8 mouse cellular contexts compared by ENCODE assay signal in genomic region chr9:119445737-119446136, GRCm38 (mm10). TPM values are rescaled to one million over a fixed set of nuclear protein-coding genes. Genes with fewer than 3 reads are reported as not detected.
DNase-seq lines count a peak whose midpoint lies in the region; ATAC-seq and TF ChIP-seq lines count a peak whose summit lies in the region.

No protein-coding gene starts in this region.

- WGBS in embryonic facial prominence, embryonic 11.5 days = 39% methylated on average over 6 of the region's 6 CpGs
- WGBS in intestine, postnatal 0 days = 18% methylated on average over 6 of the region's 6 CpGs
- WGBS in neural tube, embryonic 13.5 days = 46% methylated on average over 6 of the region's 6 CpGs

- no peak for DNase-seq in left cerebral cortex, adult 2 months (ENCODE audit: extremely low spot score in 1 of 2, low spot score in 2 of 2)
- DNase-seq in left cerebral cortex, postnatal 25 days (ENCODE audit: low spot score in 2 of 2) = no peak
- DNase-seq in embryonic facial prominence, embryonic 11.5 days (ENCODE audit: low spot score) = no peak
- no peak for DNase-seq in spleen, adult 12 weeks (ENCODE audit: low spot score)
- DNase-seq in embryo, embryonic 10 days (ENCODE audit: low spot score) = no peak
- no peak for DNase-seq in ovary, adult 18-20 months (ENCODE audit: low spot score)

- H3K27me3 ChIP-seq in embryonic facial prominence, embryonic 11.5 days (ENCODE audit: control insufficient read depth, insufficient read depth, low read length) = no peaks in the 10 kb centered on the region
- no peaks in the 10 kb centered on the region for H3K27me3 ChIP-seq in intestine, postnatal 0 days (replicated peaks; ENCODE audit: control insufficient read depth, insufficient read depth, low read length)
- no peaks in the 10 kb centered on the region for H3K27me3 ChIP-seq in neural tube, embryonic 13.5 days

- no peak for ATAC-seq in embryonic facial prominence, embryonic 11.5 days (replicated peaks; ENCODE audit: insufficient number of reproducible peaks, low FRiP score, low TSS enrichment, low read depth)
- ATAC-seq in intestine, postnatal 0 days = no peak
- ATAC-seq in neural tube, embryonic 13.5 days (ENCODE audit: low read depth) = no peak

- H3K4me3 ChIP-seq in left cerebral cortex, adult 2 months = peak overlapping the region; percentile 79
- peak overlapping the region; percentile 56 for H3K4me3 ChIP-seq in embryonic facial prominence, embryonic 11.5 days (ENCODE audit: low read depth, low read length)
- H3K4me3 ChIP-seq in intestine, postnatal 0 days (ENCODE audit: low read depth, low read length) = peak overlapping the region; percentile 72
- H3K4me3 ChIP-seq in neural tube, embryonic 13.5 days = peak overlapping the region; percentile 80

- peaks cover 3% of the 10 kb centered on the region for H3K4me1 ChIP-seq in embryonic facial prominence, embryonic 11.5 days (ENCODE audit: control insufficient read depth, insufficient read depth, low read length)
- H3K4me1 ChIP-seq in intestine, postnatal 0 days (replicated peaks; ENCODE audit: control insufficient read depth, insufficient read depth, low read length) = no peaks in the 10 kb centered on the region
- peaks cover 16% of the 10 kb centered on the region for H3K4me1 ChIP-seq in neural tube, embryonic 13.5 days (replicated peaks)

- peak overlapping the region; percentile 81 for H3K4me2 ChIP-seq in embryonic facial prominence, embryonic 11.5 days (ENCODE audit: low read depth, low read length)
- peak overlapping the region; percentile 88 for H3K4me2 ChIP-seq in intestine, postnatal 0 days (replicated peaks; ENCODE audit: low read depth)
- H3K4me2 ChIP-seq in neural tube, embryonic 13.5 days = peak overlapping the region; percentile 88

- no peak for TF ChIP-seq CTCF in left cerebral cortex, adult 2 months (IDR thresholded peaks at IDR 0.05)
- no peak for TF ChIP-seq CTCF in intestine, postnatal 0 days (IDR thresholded peaks at IDR 0.05; ENCODE audit: low read depth)

- intact Hi-C loops in left cerebral cortex, adult 2 months (cut with DNase I) = no loop called here
- intact Hi-C loops in left cerebral cortex, postnatal 25 days (cut with DNase I) = no loop called here

- no peaks in the 10 kb centered on the region for H3K9me3 ChIP-seq in embryonic facial prominence, embryonic 11.5 days (replicated peaks; ENCODE audit: control insufficient read depth, low read length)
- no peaks in the 10 kb centered on the region for H3K9me3 ChIP-seq in intestine, postnatal 0 days (ENCODE audit: control insufficient read depth)
- no peaks in the 10 kb centered on the region for H3K9me3 ChIP-seq in neural tube, embryonic 13.5 days

- H3K27ac ChIP-seq in left cerebral cortex, adult 2 months = no peak overlapping the region
- no peak overlapping the region for H3K27ac ChIP-seq in embryonic facial prominence, embryonic 11.5 days (replicated peaks; ENCODE audit: low read depth, low read length)
- H3K27ac ChIP-seq in intestine, postnatal 0 days (ENCODE audit: low read depth, low read length) = no peak overlapping the region
- no peak overlapping the region; the same call in 1 of the 2 replicates for H3K27ac ChIP-seq in neural tube, embryonic 13.5 days (replicated peaks)

- H3K36me3 ChIP-seq in embryonic facial prominence, embryonic 11.5 days (replicated peaks; ENCODE audit: control insufficient read depth, insufficient read depth, low read depth, low read length) = peaks cover 4% of the 10 kb centered on the region
- H3K36me3 ChIP-seq in intestine, postnatal 0 days (ENCODE audit: control insufficient read depth, insufficient read depth) = peaks cover 29% of the 10 kb centered on the region
- H3K36me3 ChIP-seq in neural tube, embryonic 13.5 days = peaks cover 43% of the 10 kb centered on the region

- H3K9ac ChIP-seq in embryonic facial prominence, embryonic 11.5 days (replicated peaks; ENCODE audit: low read length) = peak overlapping the region; percentile 95
- peak overlapping the region; percentile 52 for H3K9ac ChIP-seq in intestine, postnatal 0 days (ENCODE audit: low read depth, low read length)
- peak overlapping the region; percentile 93 for H3K9ac ChIP-seq in neural tube, embryonic 13.5 days

RNA-seq across cellular contexts. Expression of gene Exog, which starts 1.0 kb away (rescaled TPM):
- total RNA-seq in left cerebral cortex, adult 2 months (2021) = 10 to 100 TPM; 22.3 to 22.9 TPM
- 10 to 100 TPM; 24.7 to 25.6 TPM for total RNA-seq in left cerebral cortex, postnatal 25 days (2021)
- 50.7 and 53.6 TPM in 2 replicates for polyA plus RNA-seq in embryonic facial prominence, embryonic 11.5 days (2014; fragmentation: Nextera tagmentation; extraction: Ambion mirVana)
- polyA plus RNA-seq in intestine, postnatal 0 days (2015; fragmentation: Nextera tagmentation; extraction: Ambion mirVana) = 4.4 and 4.6 TPM in 2 replicates
- polyA plus RNA-seq in neural tube, embryonic 13.5 days (2015; fragmentation: Nextera tagmentation; extraction: Ambion mirVana) = 45.4 and 47.2 TPM in 2 replicates

RNA-seq across cellular contexts. Expression of gene Acvr2b, which starts 43.8 kb away (rescaled TPM):
- total RNA-seq in left cerebral cortex, adult 2 months (2021) = 10 to 100 TPM; 16.9 to 19.1 TPM
- total RNA-seq in left cerebral cortex, postnatal 25 days (2021) = 10 to 100 TPM; 14.9 to 17.7 TPM
- polyA plus RNA-seq in embryonic facial prominence, embryonic 11.5 days (2014; fragmentation: Nextera tagmentation; extraction: Ambion mirVana) = 43.9 and 49.5 TPM in 2 replicates
- polyA plus RNA-seq in intestine, postnatal 0 days (2015; fragmentation: Nextera tagmentation; extraction: Ambion mirVana) = 5.4 and 5.8 TPM in 2 replicates
- polyA plus RNA-seq in neural tube, embryonic 13.5 days (2015; fragmentation: Nextera tagmentation; extraction: Ambion mirVana) = 53.7 and 53.9 TPM in 2 replicates
